Comparison of ENCODE assay signal across 20 mouse cellular contexts in the genomic region with DNA sequence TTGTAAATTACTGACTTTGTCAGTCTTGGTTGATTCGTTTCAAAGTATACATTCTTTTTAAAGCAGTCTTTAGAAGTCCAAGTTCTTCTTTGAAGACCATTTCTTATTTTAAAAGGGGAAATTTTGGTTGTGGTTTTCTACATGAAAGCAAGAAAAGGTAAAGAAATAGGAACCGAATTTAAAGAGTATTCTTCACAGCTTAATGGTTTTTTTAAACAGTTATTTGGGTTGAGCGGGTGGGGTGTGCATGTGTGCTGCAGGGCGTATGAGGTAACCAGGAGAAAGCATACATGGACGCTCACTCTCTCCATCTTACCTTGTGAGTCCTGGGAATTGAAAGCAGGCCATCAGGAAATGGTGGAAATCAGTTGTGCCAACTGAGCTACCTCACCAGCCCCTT. TPM values are rescaled to one million over a fixed set of nuclear protein-coding genes. Genes with fewer than 3 reads are reported as not detected.
A peak's percentile ranks its signal among the peaks of the same experiment; 100 is the strongest.
DNase-seq lines count a peak whose midpoint lies in the region; ATAC-seq lines count a peak whose summit lies in the region.
"Had no signal": no experiment of that assay in that cellular context is flagged by ENCODE, and none has a peak within 500 bp of the region (broad histone marks: within the 10 kb centered on the region; RNA-seq: fewer than 3 reads in every experiment).

No protein-coding gene starts in this region.

- no peaks in the 10 kb centered on the region; the same call in 1 of the 2 replicates for H3K27me3 ChIP-seq in splenic B cell, adult 2 months (ENCODE audit: control insufficient read depth, insufficient read depth, low read length, poor library complexity, severe bottlenecking)
- H3K27me3 ChIP-seq: embryonic facial prominence, embryonic 12.5 days; forebrain, embryonic 13.5 days; forebrain, embryonic 15.5 days had no signal

- peak; percentile 38 to 61 for DNase-seq in spleen, postnatal 36 days (ENCODE audit: low spot score in 2 of 2)
- DNase-seq in spleen, adult 12 weeks (ENCODE audit: low spot score) = no peak
- peak; percentile 35 to 47 for DNase-seq in B cell, adult 2 months
- DNase-seq in splenic B cell, adult 2 months (ENCODE audit: low read depth, low spot score) = peak; percentile 68
- no peak for DNase-seq in cerebellum, postnatal 10 days
- no peak for DNase-seq in thymus, postnatal 4 days
- DNase-seq in right cerebral cortex, postnatal 4 days = no peak
- DNase-seq: adrenal gland, adult 2 months; adrenal gland, postnatal 10 days; adrenal gland, postnatal 25 days; cerebellum, adult 11 months; cerebellum, adult 18-20 months; cerebellum, adult 8-10 months; cerebellum, adult 9-11 months; cerebellum, postnatal 25 days; forebrain, postnatal 0 days had no signal

- peaks cover 6% of the 10 kb centered on the region for H3K36me3 ChIP-seq in splenic B cell, adult 2 months (ENCODE audit: control insufficient read depth, insufficient read depth, low read length, poor library complexity, severe bottlenecking)
- H3K36me3 ChIP-seq: forebrain, embryonic 15.5 days had no signal

- peak; percentile 34; the same call in 1 of the 2 replicates for ATAC-seq in megakaryocyte progenitor cell, adult 5-6 weeks (replicated peaks; ENCODE audit: poor library complexity)
- ATAC-seq: forebrain, embryonic 13.5 days; forebrain, embryonic 15.5 days; forebrain, postnatal 0 days had no signal

RNA-seq across cellular contexts. Expression of gene Spag9, which starts 23.2 kb away (rescaled TPM):
- total RNA-seq in megakaryocyte progenitor cell, adult 5-6 weeks (2015) = 33.6 and 34.0 TPM in 2 replicates
- total RNA-seq in megakaryocyte progenitor cell, adult 5-6 weeks (2017) = 51.5 and 64.3 TPM in 2 replicates

RNA-seq across cellular contexts. Expression of gene Nme1, which starts 50.8 kb away (rescaled TPM):
- total RNA-seq in megakaryocyte progenitor cell, adult 5-6 weeks (2015) = 198 and 211 TPM in 2 replicates
- 202 and 219 TPM in 2 replicates for total RNA-seq in megakaryocyte progenitor cell, adult 5-6 weeks (2017)

RNA-seq across cellular contexts. Expression of gene Gm20390, which starts 51.0 kb away (rescaled TPM):
- total RNA-seq in megakaryocyte progenitor cell, adult 5-6 weeks (2015) = 43.7 and 97.0 TPM in 2 replicates
- not detected in 2 replicates for total RNA-seq in megakaryocyte progenitor cell, adult 5-6 weeks (2017)

Comparison
In these comparisons a context has a peak if more than half of its experiments do, and no peak if none do; other contexts are left out.
1. DNase-seq: peak in spleen, postnatal 36 days (2 of 2), B cell, adult 2 months (2 of 2) and splenic B cell, adult 2 months (single experiment); none in spleen, adult 12 weeks (single experiment), cerebellum, postnatal 10 days (0 of 2), thymus, postnatal 4 days (single experiment) and right cerebral cortex, postnatal 4 days (single experiment).